Mouse (Mus musculus) spleen, adult 18-20 months (tissue): Measurements from ENCODE around the gene Smarca2.
A peak's percentile ranks its signal among the peaks of the same experiment; 100 is the strongest.
"Not testable (repeated sequence)": the region's sequence is repeated elsewhere in the genome, so short reads cannot be mapped to it uniquely, and the experiment has no call there.

Experiments used
- DNase-seq, 2 experiments: peaks; one replicate each; pipeline ENCODE4 v3.0.0; 2022; ENCODE audit warnings: mixed read lengths in 2 of 2

Gene Smarca2

GRCm38 (mm10) chr19:26617287-26617686 is 12.4 kb downstream of the Smarca2 start:
- no peak for DNase-seq

GRCm38 (mm10) chr19:26630712-26631235 is 25.9 kb downstream of the Smarca2 start:
- no peak for DNase-seq

GRCm38 (mm10) chr19:26632228-26632627 is 27.4 kb downstream of the Smarca2 start:
- DNase-seq: no peak

GRCm38 (mm10) chr19:26640556-26640955 is 35.7 kb downstream of the Smarca2 start:
- no peak for DNase-seq

GRCm38 (mm10) chr19:26641269-26641668 is 36.4 kb downstream of the Smarca2 start:
- DNase-seq: no peak

GRCm38 (mm10) chr19:26643011-26643410 is 38.2 kb downstream of the Smarca2 start:
- DNase-seq: no peak

- no peak for DNase-seq
Observed at GRCm38 (mm10) chr19:26643936-26644335, 39.1 kb downstream of the Smarca2 start.

GRCm38 (mm10) chr19:26645016-26645415 is 40.2 kb downstream of the Smarca2 start:
- no peak for DNase-seq

GRCm38 (mm10) chr19:26646128-26646527 is 41.3 kb downstream of the Smarca2 start:
- DNase-seq: peak; percentile 51 to 65

- DNase-seq: no peak
Observed at GRCm38 (mm10) chr19:26650585-26651273, 45.9 kb downstream of the Smarca2 start.

- no peak for DNase-seq
Observed at GRCm38 (mm10) chr19:26658324-26658723, 53.5 kb downstream of the Smarca2 start.

- no peak for DNase-seq
Observed at GRCm38 (mm10) chr19:26659976-26660375, 55.1 kb downstream of the Smarca2 start.

GRCm38 (mm10) chr19:26661198-26661597 is 56.3 kb downstream of the Smarca2 start:
- DNase-seq: no peak

- DNase-seq: no peak
Observed at GRCm38 (mm10) chr19:26666303-26666702, 61.5 kb downstream of the Smarca2 start.

GRCm38 (mm10) chr19:26670089-26670488 is 65.2 kb downstream of the Smarca2 start:
- DNase-seq: no peak

- DNase-seq: not testable (repeated sequence)
Observed at GRCm38 (mm10) chr19:26671413-26671812, 66.6 kb downstream of the Smarca2 start.

GRCm38 (mm10) chr19:26675917-26676316 is 71.1 kb downstream of the Smarca2 start:
- DNase-seq: no peak

- DNase-seq: no peak
Observed at GRCm38 (mm10) chr19:26678543-26678942, 73.7 kb downstream of the Smarca2 start.

- no peak for DNase-seq
Observed at GRCm38 (mm10) chr19:26679674-26680073, 74.8 kb downstream of the Smarca2 start.

- no peak for DNase-seq
Observed at GRCm38 (mm10) chr19:26681549-26681948, 76.7 kb downstream of the Smarca2 start.

- no peak for DNase-seq
Observed at GRCm38 (mm10) chr19:26682130-26682529, 77.3 kb downstream of the Smarca2 start.

- DNase-seq: no peak
Observed at GRCm38 (mm10) chr19:26682731-26683130, 77.9 kb downstream of the Smarca2 start.

- no peak for DNase-seq
Observed at GRCm38 (mm10) chr19:26683731-26684130, 78.9 kb downstream of the Smarca2 start.

- no peak for DNase-seq
Observed at GRCm38 (mm10) chr19:26690516-26690915, 85.7 kb downstream of the Smarca2 start.

- no peak for DNase-seq
Observed at GRCm38 (mm10) chr19:26697107-26697506, 92.3 kb downstream of the Smarca2 start.
